Mouse (Mus musculus): ENCODE results near the gene Gm17545. TPM values are rescaled to one million over a fixed set of nuclear protein-coding genes. Genes with fewer than 3 reads are reported as not detected.

Gm17545 gene
- polyA plus RNA-seq, 1 experiment: not detected

DNA sequence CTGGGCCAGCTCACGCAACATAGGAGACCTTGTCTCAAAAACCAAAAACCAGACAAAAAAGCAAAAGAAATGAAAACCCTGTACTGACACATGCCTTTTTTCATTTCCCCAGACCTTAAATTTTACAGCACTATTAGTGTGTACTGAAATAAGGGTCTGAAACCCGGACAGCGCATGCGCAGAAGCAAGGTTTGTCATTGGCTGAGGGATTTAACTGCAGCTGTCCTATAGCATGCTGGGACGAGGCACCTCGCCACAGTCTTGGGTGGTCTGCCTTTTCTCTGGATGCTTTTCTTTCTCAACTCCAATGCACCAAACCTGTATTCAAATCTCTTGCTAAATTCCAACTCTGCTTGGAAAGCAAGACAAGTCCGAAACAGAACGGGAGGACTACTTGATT lies 24.9 kb downstream of the Gm17545 start:
- H3K4me3 ChIP-seq (ENCODE audit: insufficient read depth, low read length): no peak overlapping the region
- TF ChIP-seq POLR2A (IDR thresholded peaks at IDR 0.05; ENCODE audit: low read depth, low read length) (no peak), CTCF (IDR thresholded peaks at IDR 0.05; ENCODE audit: borderline replicate concordance, insufficient read depth, low read length) (no peak)
- no peaks in the 10 kb centered on the region for H3K4me1 ChIP-seq (ENCODE audit: control insufficient read depth, insufficient read depth, low read length)
- no peak overlapping the region for H3K27ac ChIP-seq (ENCODE audit: insufficient read depth, low read length)

DNA sequence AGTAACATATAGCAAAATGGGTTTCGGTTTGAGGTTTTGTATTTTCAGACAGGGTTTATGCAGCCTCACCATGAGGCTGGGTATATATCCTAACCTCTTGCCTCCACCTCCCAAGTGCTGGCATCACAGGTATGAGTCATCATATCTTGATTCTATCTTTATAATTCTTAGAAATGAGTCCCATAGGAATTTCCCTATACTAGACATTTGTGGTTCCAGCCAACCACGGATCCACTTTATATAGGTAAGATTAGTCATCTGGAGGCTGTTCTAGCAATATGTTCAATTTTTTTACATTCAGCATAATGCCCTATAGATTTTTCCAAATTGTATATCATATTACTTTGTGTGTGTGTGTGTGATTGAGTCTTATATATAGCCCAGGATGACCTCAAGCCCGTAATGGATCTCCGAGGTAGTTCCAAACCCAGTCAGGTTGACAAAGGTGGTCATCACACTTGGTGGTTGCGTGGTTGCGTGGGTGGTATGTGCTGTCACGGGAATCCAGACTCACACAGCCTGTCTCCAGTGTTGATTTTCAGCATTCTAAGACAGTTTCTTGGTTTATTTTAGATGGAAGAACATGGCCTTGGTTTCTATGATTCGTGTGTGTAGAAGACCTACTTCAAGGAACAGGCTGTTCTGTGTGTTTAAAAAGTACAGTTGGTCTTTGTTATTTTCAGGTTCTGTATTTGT lies 29.9 kb downstream of the Gm17545 start:
- Histone ChIP-seq H3K4me1 (ENCODE audit: control insufficient read depth, insufficient read depth, low read length) (no peaks in the 10 kb centered on the region), H3K4me3 (ENCODE audit: insufficient read depth, low read length) (no peak overlapping the region), H3K27ac (ENCODE audit: insufficient read depth, low read length) (no peak overlapping the region)
- TF ChIP-seq POLR2A (IDR thresholded peaks at IDR 0.05; ENCODE audit: low read depth, low read length): no peak

DNA sequence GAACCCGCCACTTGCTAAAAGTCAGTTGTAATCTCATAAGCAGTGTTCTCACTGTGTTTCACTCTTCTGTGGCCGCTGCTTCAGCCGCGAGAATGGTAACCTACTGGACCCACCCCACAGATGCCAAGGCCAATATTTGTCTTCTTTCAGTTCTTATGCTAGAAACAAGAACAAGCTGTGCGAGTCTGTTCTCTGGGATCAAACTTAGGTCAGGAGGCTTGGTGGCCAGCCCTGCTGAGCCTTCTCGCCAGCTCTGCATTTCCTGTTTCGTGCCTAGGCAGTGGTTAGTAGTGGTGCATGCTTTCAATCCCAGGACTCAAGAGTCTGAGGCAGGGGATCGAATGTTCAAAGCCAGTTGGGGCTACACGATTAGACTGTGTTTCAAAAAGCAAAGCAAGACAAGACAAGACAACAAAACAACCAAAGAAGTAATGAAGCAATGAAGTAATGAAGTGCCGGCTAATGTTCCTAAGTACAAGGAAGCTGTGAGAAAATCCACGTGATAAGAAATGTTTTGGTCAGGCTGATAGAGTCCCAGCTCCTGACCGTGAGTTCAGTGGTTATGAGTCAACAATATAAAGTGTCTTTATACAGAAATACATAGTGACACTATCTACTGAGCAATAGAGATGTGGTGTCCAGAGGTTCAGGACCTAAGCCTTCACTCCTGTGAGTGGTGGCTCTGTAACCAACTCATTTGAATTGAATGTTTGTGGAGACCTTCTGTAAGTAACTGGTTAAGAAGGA lies 30.6 kb downstream of the Gm17545 start:
- Histone ChIP-seq H3K4me1 (ENCODE audit: control insufficient read depth, insufficient read depth, low read length) (no peaks in the 10 kb centered on the region), H3K27ac (ENCODE audit: insufficient read depth, low read length) (no peak overlapping the region), H3K4me3 (ENCODE audit: insufficient read depth, low read length) (no peak overlapping the region)
- TF ChIP-seq POLR2A (IDR thresholded peaks at IDR 0.05; ENCODE audit: low read depth, low read length) (no peak), CTCF (IDR thresholded peaks at IDR 0.05; ENCODE audit: borderline replicate concordance, insufficient read depth, low read length) (no peak)

DNA sequence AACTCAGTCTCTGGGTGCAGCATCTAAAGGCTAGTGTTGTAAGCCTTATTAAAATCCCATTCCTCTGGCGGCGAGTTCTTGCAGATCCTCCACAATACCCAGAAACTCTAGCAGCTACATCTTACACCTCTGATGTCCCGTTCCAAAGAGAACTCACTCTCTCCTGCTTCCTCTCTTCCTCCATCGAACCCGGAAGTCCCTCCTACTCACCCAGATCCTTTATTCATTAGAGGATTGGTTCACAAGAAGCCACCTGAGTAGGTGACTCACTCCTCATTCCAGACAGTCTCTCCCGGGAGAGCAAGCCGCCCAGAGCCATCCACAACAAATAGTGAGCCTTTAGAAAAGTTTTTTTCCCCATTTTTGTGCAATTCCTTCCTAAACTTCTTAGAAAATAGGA lies 32.1 kb downstream of the Gm17545 start:
- Histone ChIP-seq H3K27ac (ENCODE audit: insufficient read depth, low read length) (no peak overlapping the region), H3K4me3 (ENCODE audit: insufficient read depth, low read length) (no peak overlapping the region), H3K4me1 (ENCODE audit: control insufficient read depth, insufficient read depth, low read length) (no peaks in the 10 kb centered on the region)
- no peak for TF ChIP-seq CTCF (IDR thresholded peaks at IDR 0.05; ENCODE audit: borderline replicate concordance, insufficient read depth, low read length)

DNA sequence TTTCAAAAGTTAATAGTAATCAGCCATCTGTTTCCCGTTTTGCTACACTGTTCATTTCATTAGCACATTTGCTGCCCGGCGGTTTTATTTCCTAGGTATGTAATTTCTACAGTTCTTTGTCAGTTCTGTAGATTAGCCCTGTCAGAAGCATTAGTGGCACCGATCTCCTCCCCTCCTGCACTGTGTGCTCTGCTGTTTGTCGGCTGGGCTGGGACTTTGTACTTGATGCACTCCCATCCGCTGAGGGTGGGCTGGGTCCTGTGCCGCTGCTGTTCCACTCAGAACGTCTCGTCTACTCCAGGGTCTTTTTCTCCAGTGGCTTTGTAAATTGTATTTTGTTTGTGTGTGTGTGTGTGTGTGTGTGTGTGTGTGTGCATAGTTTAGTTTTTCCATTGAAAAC lies 34.9 kb downstream of the Gm17545 start:
- H3K27ac ChIP-seq (ENCODE audit: insufficient read depth, low read length): no peak overlapping the region
- H3K4me3 ChIP-seq (ENCODE audit: insufficient read depth, low read length): no peak overlapping the region
- H3K4me1 ChIP-seq (ENCODE audit: control insufficient read depth, insufficient read depth, low read length): no peaks in the 10 kb centered on the region
- TF ChIP-seq POLR2A (IDR thresholded peaks at IDR 0.05; ENCODE audit: low read depth, low read length) (no peak), CTCF (IDR thresholded peaks at IDR 0.05; ENCODE audit: borderline replicate concordance, insufficient read depth, low read length) (no peak)

DNA sequence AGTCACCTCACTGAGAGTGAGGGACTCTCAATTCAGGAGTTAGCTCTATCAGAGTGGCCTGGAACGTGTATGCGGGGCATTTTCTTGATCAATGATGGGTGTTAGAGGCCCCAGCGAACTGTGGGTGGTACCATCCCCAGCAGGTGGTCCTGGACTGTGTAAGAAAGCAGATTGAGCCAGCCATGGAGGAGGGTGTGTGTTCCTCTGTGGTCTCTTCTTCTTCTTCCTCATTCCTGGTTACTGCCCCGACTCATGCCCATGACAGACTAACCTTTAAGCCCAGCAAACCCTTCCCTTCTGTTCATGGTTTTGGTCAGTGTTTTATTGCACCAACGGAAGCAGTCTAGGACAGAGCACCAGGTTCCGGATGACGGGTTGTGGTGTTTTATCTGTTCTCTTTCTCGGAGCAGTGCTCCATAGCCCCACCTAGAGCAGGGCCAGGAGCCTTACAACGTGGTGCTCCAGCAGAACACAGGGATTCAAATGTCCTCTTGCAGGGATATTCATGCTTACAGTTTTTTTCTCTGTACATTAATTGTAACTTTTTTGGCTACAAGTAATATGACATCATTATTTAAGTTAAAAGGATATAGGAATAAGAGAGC lies 40.2 kb downstream of the Gm17545 start:
- no peak for TF ChIP-seq POLR2A (IDR thresholded peaks at IDR 0.05; ENCODE audit: low read depth, low read length)
- TF ChIP-seq CTCF (IDR thresholded peaks at IDR 0.05; ENCODE audit: borderline replicate concordance, insufficient read depth, low read length): no peak
- Histone ChIP-seq H3K4me3 (ENCODE audit: insufficient read depth, low read length) (no peak overlapping the region), H3K4me1 (ENCODE audit: control insufficient read depth, insufficient read depth, low read length) (no peaks in the 10 kb centered on the region), H3K27ac (ENCODE audit: insufficient read depth, low read length) (no peak overlapping the region)

DNA sequence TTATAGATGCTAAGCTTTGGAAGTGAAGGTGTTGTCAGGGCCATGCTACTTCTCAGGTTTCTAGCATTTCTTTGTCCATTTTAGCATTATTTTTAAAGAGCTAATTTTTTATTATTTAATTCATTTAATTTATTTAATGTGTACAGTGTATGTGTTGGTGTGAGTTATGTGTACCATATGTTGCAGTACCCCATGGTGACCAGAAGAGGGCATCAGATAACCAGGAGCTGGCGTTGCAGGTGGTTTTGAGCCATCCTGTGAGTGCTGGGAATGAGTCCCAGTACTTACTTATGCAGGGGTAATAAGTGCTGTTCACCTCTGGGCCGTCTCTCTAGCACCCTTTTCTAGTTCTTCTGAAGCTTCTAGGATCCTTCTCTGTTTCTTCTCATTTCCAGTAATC lies 41.0 kb downstream of the Gm17545 start:
- Histone ChIP-seq H3K4me3 (ENCODE audit: insufficient read depth, low read length) (no peak overlapping the region), H3K27ac (ENCODE audit: insufficient read depth, low read length) (no peak overlapping the region), H3K4me1 (ENCODE audit: control insufficient read depth, insufficient read depth, low read length) (no peaks in the 10 kb centered on the region)
- TF ChIP-seq POLR2A (IDR thresholded peaks at IDR 0.05; ENCODE audit: low read depth, low read length) (no peak), CTCF (IDR thresholded peaks at IDR 0.05; ENCODE audit: borderline replicate concordance, insufficient read depth, low read length) (no peak)

DNA sequence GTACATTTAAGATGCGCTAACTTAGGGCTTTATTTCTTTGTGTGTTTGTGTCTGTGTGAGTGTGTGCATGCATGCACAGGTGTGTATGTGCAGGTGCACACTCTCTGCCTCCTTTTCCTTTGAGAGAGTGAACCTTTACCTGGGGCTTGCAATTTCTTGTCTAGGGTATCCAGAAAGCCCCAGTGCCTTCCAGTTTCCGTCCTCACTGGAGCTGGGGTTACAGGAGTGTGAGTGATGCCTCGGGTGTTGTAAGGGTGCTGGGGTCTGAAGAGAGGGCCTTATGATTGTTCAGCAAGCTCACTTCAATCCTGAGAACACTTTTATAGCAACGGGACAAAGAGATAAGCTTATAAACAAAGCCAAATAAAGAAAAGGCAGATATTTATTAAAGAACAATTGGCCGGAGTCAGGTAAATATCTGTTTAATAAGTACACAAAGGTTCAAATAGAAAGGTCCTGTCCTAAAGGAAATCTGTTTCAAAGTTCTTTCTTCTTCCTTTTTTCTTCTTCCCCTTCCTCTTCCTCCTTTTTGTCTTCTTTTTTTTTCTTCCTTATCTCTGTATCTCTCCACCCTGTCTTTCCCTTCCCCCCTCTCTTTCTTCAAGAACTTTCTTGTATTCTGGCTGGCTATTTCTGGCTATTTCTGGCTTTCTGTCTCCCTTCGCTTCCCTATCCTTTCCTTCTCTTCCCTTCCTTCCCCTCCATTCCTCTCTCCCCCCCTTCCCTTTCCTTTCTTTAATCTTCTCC lies 43.1 kb downstream of the Gm17545 start:
- Histone ChIP-seq H3K4me1 (ENCODE audit: control insufficient read depth, insufficient read depth, low read length) (no peaks in the 10 kb centered on the region), H3K4me3 (ENCODE audit: insufficient read depth, low read length) (no peak overlapping the region), H3K27ac (ENCODE audit: insufficient read depth, low read length) (no peak overlapping the region)
- TF ChIP-seq POLR2A (IDR thresholded peaks at IDR 0.05; ENCODE audit: low read depth, low read length) (no peak), CTCF (IDR thresholded peaks at IDR 0.05; ENCODE audit: borderline replicate concordance, insufficient read depth, low read length) (no peak)

DNA sequence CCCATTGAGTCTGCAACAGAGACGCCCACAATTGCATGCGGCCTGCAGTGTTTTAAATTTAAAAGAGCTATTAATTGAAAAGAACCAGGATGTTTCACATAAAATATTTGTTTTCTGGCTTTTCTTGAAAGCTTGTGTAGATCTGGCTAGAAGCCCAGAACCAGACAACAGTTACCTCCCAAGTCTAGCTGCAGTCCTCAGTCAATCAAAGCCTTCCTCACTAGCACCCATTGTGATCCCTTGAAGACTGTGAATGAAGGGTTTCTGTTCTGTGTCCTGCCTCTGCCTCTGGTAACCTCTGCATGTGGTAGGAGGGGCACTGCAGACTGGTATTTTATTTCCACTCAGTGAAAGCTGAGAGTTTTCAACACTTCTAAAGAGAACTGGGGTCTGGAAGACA lies 48.9 kb downstream of the Gm17545 start:
- H3K4me1 ChIP-seq (ENCODE audit: control insufficient read depth, insufficient read depth, low read length): no peaks in the 10 kb centered on the region
- H3K27ac ChIP-seq (ENCODE audit: insufficient read depth, low read length): no peak overlapping the region
- TF ChIP-seq POLR2A (IDR thresholded peaks at IDR 0.05; ENCODE audit: low read depth, low read length) (no peak), CTCF (IDR thresholded peaks at IDR 0.05; ENCODE audit: borderline replicate concordance, insufficient read depth, low read length) (no peak)
- no peak overlapping the region for H3K4me3 ChIP-seq (ENCODE audit: insufficient read depth, low read length)
